Mouse (Mus musculus) retina, embryonic 14.5 days (tissue): ENCODE results near the gene Rnf115.

Experiments
- DNase-seq: peaks from one replicate; pipeline ENCODE4 v3.0.0-alpha.2; 2015; ENCODE audit warnings: low spot score

Rnf115 gene

DNA sequence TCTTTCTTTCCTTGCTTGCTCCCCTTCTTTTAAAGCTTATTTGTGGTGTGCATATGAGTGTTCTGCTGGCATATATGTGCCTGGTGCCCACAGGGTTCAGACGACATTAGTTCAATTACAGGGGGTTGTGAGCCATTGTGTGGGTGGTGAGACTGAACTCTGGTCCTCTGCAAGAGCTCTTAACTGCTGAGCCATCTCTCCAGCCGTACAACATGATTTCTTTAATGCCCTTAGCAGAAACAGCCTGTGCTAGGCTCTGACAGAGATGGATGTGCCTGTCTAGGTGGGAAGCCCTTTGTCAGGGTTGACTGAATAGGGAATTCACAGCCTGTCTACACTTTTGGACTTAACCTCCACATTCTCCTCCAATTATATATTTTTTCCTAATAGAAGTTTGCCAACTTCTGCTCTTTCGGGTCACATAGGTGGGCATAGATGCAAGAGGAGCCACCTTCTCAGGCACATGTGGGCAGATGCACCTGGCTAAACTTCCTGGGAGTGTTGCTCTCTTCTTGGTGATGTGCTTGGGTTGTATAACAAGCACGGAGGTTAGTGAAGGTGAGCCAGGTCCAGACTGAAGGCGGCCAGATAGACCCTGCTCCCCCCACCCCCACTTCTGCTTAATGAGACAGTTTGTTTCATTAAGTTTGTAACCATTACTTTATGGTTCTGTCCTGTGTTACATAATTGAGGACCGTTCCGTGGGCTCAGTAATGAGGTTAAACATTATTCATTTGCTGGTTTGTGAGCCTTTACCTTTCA lies 107.3 kb downstream of the Rnf115 start:
- DNase-seq, result no peak

GRCm38 (mm10) chr3:96836414-96836813 lies 109.0 kb downstream of the Rnf115 start:
- no peak for DNase-seq

DNA sequence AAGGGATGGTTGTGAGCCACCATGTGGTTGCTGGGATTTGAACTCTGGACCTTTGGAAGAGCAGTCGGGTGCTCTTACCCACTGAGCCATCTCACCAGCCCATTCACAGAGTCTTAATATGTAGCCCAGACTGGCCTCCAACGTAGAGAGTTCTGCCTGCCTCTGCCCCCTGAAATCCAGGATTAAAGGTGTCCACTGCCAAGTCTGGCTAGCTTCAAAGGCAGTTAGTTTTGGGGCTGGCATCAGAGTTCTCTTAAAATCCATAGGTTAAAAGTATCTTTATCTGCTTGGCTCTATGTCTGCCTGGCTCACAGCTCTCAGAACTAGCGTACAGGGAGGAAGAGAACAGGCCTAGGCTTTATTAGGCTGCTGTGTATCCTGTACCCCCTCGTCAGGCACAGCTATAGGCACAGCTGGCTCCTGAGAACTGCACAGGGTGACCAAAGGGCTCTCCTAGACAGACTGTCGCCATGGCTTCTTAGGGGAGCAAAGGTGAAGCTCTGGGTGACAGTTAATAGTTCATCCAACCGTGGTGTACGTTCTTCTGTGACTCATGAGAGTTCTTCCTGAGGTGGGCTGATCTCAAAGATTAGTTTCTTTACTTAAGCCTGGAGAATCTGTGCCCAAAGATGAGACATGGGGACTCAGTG lies 111.7 kb downstream of the Rnf115 start:
- DNase-seq, result no peak
